Mouse (Mus musculus) kidney, postnatal 25 days (tissue): Measurements from ENCODE around the gene Castor1.

Experiments used
- DNase-seq, 2 experiments: peaks; one replicate each; pipeline ENCODE4 v3.0.0; 2021; ENCODE audit warnings: mixed read lengths in 2 of 2

Gene Castor1

GRCm38 (mm10) chr11:4235665-4236545 lies 17.9 kb downstream of the Castor1 start, which contains the start of gene Osm:
Gene Osm, plus strand, starts transcription at chr11:4236420.
- no peak for DNase-seq

GRCm38 (mm10) chr11:4236546-4237067 lies 18.6 kb downstream of the Castor1 start:
- no peak for DNase-seq

- DNase-seq = no peak
These were observed 19.4 kb downstream of the Castor1 start for GRCm38 (mm10) chr11:4237389-4237912.

GRCm38 (mm10) chr11:4238167-4238566 lies 20.1 kb downstream of the Castor1 start:
- DNase-seq = no peak

GRCm38 (mm10) chr11:4239691-4240090 lies 21.7 kb downstream of the Castor1 start:
- no peak for DNase-seq

- DNase-seq = no peak
These were observed 22.1 kb downstream of the Castor1 start for GRCm38 (mm10) chr11:4240151-4240550.

- no peak for DNase-seq
These were observed 23.2 kb downstream of the Castor1 start for GRCm38 (mm10) chr11:4241180-4241579.

- no peak for DNase-seq
These were observed 28.1 kb downstream of the Castor1 start for GRCm38 (mm10) chr11:4246126-4246525.

- no peak for DNase-seq
These were observed 28.6 kb downstream of the Castor1 start for GRCm38 (mm10) chr11:4246623-4247022.

- no peak for DNase-seq
These were observed 29.4 kb downstream of the Castor1 start for GRCm38 (mm10) chr11:4247201-4247959.

- DNase-seq = no peak
These were observed 31.1 kb downstream of the Castor1 start for GRCm38 (mm10) chr11:4249151-4249550.

- DNase-seq = no peak
These were observed 32.3 kb downstream of the Castor1 start for GRCm38 (mm10) chr11:4250290-4250689.

GRCm38 (mm10) chr11:4251376-4251775 lies 33.4 kb downstream of the Castor1 start:
- no peak for DNase-seq

GRCm38 (mm10) chr11:4252886-4253285 lies 34.9 kb downstream of the Castor1 start:
- DNase-seq = no peak

- DNase-seq = peak in 1 of 2 experiments; percentile 59
These were observed 39.0 kb downstream of the Castor1 start, which contains the start of gene Lif for GRCm38 (mm10) chr11:4256846-4257607. Gene Lif, plus strand, starts transcription at chr11:4257557.

- DNase-seq = peak; percentile 81 to 85
These were observed 39.7 kb downstream of the Castor1 start for GRCm38 (mm10) chr11:4257756-4258155.

- DNase-seq = peak; percentile 79 to 81
These were observed 40.6 kb downstream of the Castor1 start for GRCm38 (mm10) chr11:4258657-4259082.

GRCm38 (mm10) chr11:4260463-4261187 lies 42.6 kb downstream of the Castor1 start:
- DNase-seq = peak; percentile 74

GRCm38 (mm10) chr11:4261188-4261494 lies 43.1 kb downstream of the Castor1 start:
- DNase-seq = peak; percentile 65 to 68

GRCm38 (mm10) chr11:4261969-4262368 lies 43.9 kb downstream of the Castor1 start:
- DNase-seq = peak; percentile 49 to 62

GRCm38 (mm10) chr11:4262847-4263246 lies 44.8 kb downstream of the Castor1 start:
- peak in 1 of 2 experiments; percentile 51 for DNase-seq

GRCm38 (mm10) chr11:4263296-4263695 lies 45.3 kb downstream of the Castor1 start:
- peak; percentile 31 to 74 for DNase-seq
